Mouse (Mus musculus) limb, embryonic 11.5 days (tissue): ENCODE measurements at regions not wholly inside any gene's neighbourhood (a gene's known extent, or its start where the extent isn't known, plus 50 kb on each side); places are given as distances from the start of the nearest gene placed in this dataset.

ENCODE experiments used
- ATAC-seq: fragments of 200-750 bp; cut with Nextera tagmentation; 2 replicates; pipeline ENCODE4 v1.8.0; 2017; ENCODE audit warnings: low read depth; ENCODE audit not compliant: insufficient number of reproducible peaks, low FRiP score, low TSS enrichment
- DNase-seq: peaks from one replicate; pipeline ENCODE4 v3.0.0-alpha.2; 2015; ENCODE audit warnings: low spot score
- H3K27ac ChIP-seq: fragments of 300-500 bp; sonication (generic); replicated peaks from 2 replicates; pipeline ENCODE4 v1.5.1; 2014; ENCODE audit warnings: low read depth, mild to moderate bottlenecking, low read length
- H3K27me3 ChIP-seq: fragments of 300-500 bp; sonication (generic); 2 replicates; pipeline ENCODE4 v1.6.1; 2014; ENCODE audit warnings: mild to moderate bottlenecking, low read length, mixed read lengths; ENCODE audit not compliant: control insufficient read depth, insufficient read depth
- H3K36me3 ChIP-seq: fragments of 300-500 bp; sonication (generic); 2 replicates; pipeline ENCODE4 v1.6.1; 2014; ENCODE audit warnings: mild to moderate bottlenecking, low read length, moderate library complexity, mixed read lengths; ENCODE audit not compliant: control insufficient read depth, insufficient read depth
- H3K4me1 ChIP-seq: fragments of 300-500 bp; sonication (generic); 2 replicates; pipeline ENCODE4 v1.6.1; 2014; ENCODE audit warnings: low read length, mixed read lengths; ENCODE audit not compliant: control insufficient read depth, insufficient read depth
- H3K4me2 ChIP-seq: fragments of 300-500 bp; sonication (generic); 2 replicates; pipeline ENCODE4 v1.6.1; 2014; ENCODE audit warnings: low read depth, mild to moderate bottlenecking, moderate library complexity; ENCODE audit not compliant: severe bottlenecking
- H3K4me3 ChIP-seq: fragments of 300-500 bp; sonication (generic); 2 replicates; pipeline ENCODE4 v1.5.1; 2014; ENCODE audit warnings: low read depth, low read length
- H3K9ac ChIP-seq: fragments of 300-500 bp; sonication (generic); 2 replicates; pipeline ENCODE4 v1.6.1; 2014; ENCODE audit warnings: mild to moderate bottlenecking, low read length
- H3K9me3 ChIP-seq: fragments of 300-500 bp; sonication (generic); 2 replicates; pipeline ENCODE4 v1.6.1; 2016; ENCODE audit warnings: low read length; ENCODE audit not compliant: control insufficient read depth
- WGBS: fragments of 180-500 bp; shearing (Covaris S2); extraction: QIAGEN DNeasy Blood & Tissue Kit; methylation state at CpG from one replicate; pipeline ENCODE4 v1.1.7; 2014; 5-methylcytosine and 5-hydroxymethylcytosine counted together

- DNase-seq (no peak), ATAC-seq (no peak)
- no peaks in the 10 kb centered on the region for H3K4me1 ChIP-seq
- no peak overlapping the region for H3K4me2 ChIP-seq
- no peaks in the 10 kb centered on the region for H3K36me3 ChIP-seq
- H3K9ac ChIP-seq = no peak overlapping the region
- H3K27me3 ChIP-seq = no peaks in the 10 kb centered on the region
- 90% methylated on average over 14 of the region's 14 CpGs for WGBS
- no peaks in the 10 kb centered on the region for H3K9me3 ChIP-seq
- H3K4me3 ChIP-seq = no peak overlapping the region
- no peak overlapping the region for H3K27ac ChIP-seq
Observed at GRCm38 (mm10) chr1:64255554-64256295, 133.6 kb upstream of the Klf7 start.

- Histone ChIP-seq H3K4me2 (no peak overlapping the region), H3K27ac (no peak overlapping the region), H3K9me3 (no peaks in the 10 kb centered on the region), H3K4me1 (no peaks in the 10 kb centered on the region), H3K9ac (no peak overlapping the region), H3K4me3 (no peak overlapping the region), H3K27me3 (no peaks in the 10 kb centered on the region), H3K36me3 (no peaks in the 10 kb centered on the region)
- ATAC-seq (no peak), DNase-seq (no peak)
- WGBS = 85% methylated on average over 8 of the region's 8 CpGs
Observed at GRCm38 (mm10) chr1:64254673-64255072, 132.6 kb upstream of the Klf7 start.

DNA sequence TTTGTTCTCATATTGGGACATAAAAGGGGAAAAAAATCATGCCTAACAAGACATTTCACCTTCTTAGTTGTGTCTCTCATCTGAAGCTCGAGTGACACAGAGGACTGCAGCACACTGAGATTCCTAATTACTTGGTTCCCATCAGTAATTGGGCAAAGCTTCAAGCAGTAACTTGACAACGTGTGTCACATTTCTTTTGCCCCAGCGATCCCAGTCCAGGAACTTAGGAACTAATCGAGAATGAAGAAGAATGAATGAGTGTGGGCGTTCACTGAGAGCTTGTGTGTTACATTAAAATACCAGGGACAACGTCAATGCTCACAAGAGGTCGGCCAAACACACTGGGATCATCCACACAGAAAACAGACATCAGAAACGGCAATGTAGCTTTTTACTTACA, 131.9 kb upstream of the Klf7 start:
- no peaks in the 10 kb centered on the region for H3K36me3 ChIP-seq
- no peaks in the 10 kb centered on the region for H3K9me3 ChIP-seq
- no peak overlapping the region for H3K4me3 ChIP-seq
- no peak overlapping the region for H3K27ac ChIP-seq
- ATAC-seq = no peak
- H3K27me3 ChIP-seq = no peaks in the 10 kb centered on the region
- no peaks in the 10 kb centered on the region for H3K4me1 ChIP-seq
- DNase-seq = no peak
- no peak overlapping the region for H3K9ac ChIP-seq
- H3K4me2 ChIP-seq = no peak overlapping the region
- 70% methylated on average over 8 of the region's 8 CpGs for WGBS

DNA sequence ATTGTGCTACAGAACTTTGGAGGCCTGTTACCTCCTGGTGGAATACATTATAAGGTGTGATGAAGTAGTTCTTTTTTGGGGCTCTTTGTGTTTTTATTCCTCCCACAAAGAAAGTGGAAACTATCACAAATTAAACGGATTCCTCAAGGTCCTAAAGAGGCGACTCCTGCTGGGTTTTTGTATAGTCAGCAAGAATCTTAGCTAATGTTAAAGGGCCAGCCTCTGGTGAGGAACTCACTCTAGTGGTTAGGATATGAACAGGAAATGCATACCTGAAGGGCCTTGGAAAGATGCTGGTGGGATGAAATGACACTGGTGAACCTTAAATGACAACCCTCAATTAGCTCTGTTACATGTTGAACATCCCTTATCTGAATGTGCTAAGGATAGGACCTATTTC, 120.3 kb upstream of the Klf7 start:
- Histone ChIP-seq H3K27ac (no peak overlapping the region), H3K4me2 (no peak overlapping the region), H3K9ac (no peak overlapping the region), H3K27me3 (no peaks in the 10 kb centered on the region), H3K4me1 (no peaks in the 10 kb centered on the region), H3K4me3 (no peak overlapping the region), H3K9me3 (no peaks in the 10 kb centered on the region), H3K36me3 (no peaks in the 10 kb centered on the region)
- WGBS = 67% methylated on average over 2 of the region's 2 CpGs
- no peak for DNase-seq
- ATAC-seq = no peak

- WGBS = 88% methylated on average over 1 of the region's 1 CpGs
- no peaks in the 10 kb centered on the region for H3K4me1 ChIP-seq
- no peaks in the 10 kb centered on the region for H3K9me3 ChIP-seq
- H3K9ac ChIP-seq = no peak overlapping the region
- no peak overlapping the region for H3K27ac ChIP-seq
- no peaks in the 10 kb centered on the region for H3K27me3 ChIP-seq
- H3K4me3 ChIP-seq = no peak overlapping the region
- ATAC-seq (no peak), DNase-seq (no peak)
- no peak overlapping the region for H3K4me2 ChIP-seq
- H3K36me3 ChIP-seq = no peaks in the 10 kb centered on the region
Observed at GRCm38 (mm10) chr1:64229654-64230053, 107.6 kb upstream of the Klf7 start.

DNA sequence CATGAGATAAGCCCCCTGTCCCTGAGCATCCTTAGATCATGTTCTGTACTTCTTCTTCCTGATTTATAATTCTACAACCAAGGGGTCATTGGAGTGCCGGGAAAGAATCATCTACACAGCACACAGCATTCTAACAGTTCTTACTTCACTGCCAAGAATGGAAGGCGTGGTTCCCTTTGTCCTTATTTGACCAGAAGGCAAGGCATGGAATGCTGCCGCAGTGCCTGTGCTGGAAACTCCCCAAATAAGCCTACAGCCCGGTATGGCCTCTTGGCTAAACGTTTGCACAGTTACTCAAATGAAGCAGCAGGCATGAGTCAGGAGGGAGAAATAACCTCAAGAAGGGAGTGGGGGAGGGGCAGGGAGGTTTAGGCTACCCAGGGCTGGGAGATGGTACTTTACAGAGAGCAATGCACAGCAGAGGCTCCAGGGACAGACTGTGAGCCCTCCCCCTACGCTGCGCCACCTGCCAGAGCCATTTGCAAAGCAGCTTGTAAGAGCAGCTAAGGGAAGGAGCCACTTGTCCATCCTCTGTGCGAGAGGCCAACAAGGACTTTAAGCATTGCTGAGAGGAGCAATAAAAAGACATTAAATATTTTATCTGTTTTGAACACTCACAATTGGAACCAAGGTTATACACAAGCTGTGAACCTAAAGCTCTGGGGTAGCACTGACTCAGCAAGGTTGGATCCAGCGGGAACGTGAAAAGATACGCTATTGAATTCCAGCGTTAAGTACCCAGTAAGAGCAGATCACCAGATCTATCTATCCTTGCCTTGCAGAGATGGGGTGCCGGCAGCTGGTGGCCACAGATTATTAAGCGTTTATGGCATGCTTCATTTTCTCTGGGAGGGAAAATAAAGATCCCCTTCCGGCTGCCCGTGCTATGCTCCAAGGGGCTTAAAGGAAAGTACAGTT, 104.2 kb upstream of the Klf7 start:
- H3K9me3 ChIP-seq = no peaks in the 10 kb centered on the region
- H3K4me2 ChIP-seq = no peak overlapping the region
- H3K27ac ChIP-seq = no peak overlapping the region
- H3K27me3 ChIP-seq = no peaks in the 10 kb centered on the region
- WGBS = 43% methylated on average over 16 of the region's 16 CpGs
- DNase-seq = peak; percentile 33
- H3K4me3 ChIP-seq = no peak overlapping the region
- ATAC-seq = no peak
- no peaks in the 10 kb centered on the region for H3K4me1 ChIP-seq
- no peak overlapping the region for H3K9ac ChIP-seq
- H3K36me3 ChIP-seq = no peaks in the 10 kb centered on the region

GRCm38 (mm10) chr1:64223779-64224687, 102.0 kb upstream of the Klf7 start:
- H3K4me3 ChIP-seq = no peak overlapping the region
- no peak for ATAC-seq
- no peaks in the 10 kb centered on the region for H3K36me3 ChIP-seq
- no peaks in the 10 kb centered on the region for H3K4me1 ChIP-seq
- no peak overlapping the region for H3K9ac ChIP-seq
- H3K27ac ChIP-seq = no peak overlapping the region
- H3K4me2 ChIP-seq = no peak overlapping the region
- 88% methylated on average over 19 of the region's 19 CpGs for WGBS
- no peaks in the 10 kb centered on the region for H3K27me3 ChIP-seq
- no peaks in the 10 kb centered on the region for H3K9me3 ChIP-seq
- DNase-seq = no peak

DNA sequence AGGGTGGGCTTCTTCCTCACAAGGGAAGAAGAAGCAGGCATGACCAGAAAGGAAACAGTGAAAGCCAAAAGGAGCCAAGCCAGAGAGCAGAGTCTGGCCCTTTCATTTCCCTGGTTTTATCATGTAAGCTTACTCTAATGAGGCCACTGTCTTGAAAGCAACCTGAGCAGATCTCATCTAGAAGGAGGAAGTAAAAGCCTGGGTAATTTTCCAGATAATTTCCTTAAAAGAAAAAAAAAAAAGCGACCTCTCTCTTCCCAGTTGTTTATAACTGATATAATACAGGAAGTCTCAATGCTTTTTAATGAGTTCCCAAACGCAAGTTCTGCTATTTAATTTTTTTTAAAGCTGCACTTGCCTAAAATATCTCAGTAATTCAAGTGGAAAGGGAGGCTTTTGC, 100.4 kb upstream of the Klf7 start:
- H3K4me2 ChIP-seq = no peak overlapping the region
- no peaks in the 10 kb centered on the region for H3K9me3 ChIP-seq
- H3K27ac ChIP-seq = no peak overlapping the region
- WGBS = 73% methylated on average over 2 of the region's 2 CpGs
- no peak overlapping the region for H3K9ac ChIP-seq
- H3K36me3 ChIP-seq = no peaks in the 10 kb centered on the region
- DNase-seq = no peak
- ATAC-seq = no peak
- no peaks in the 10 kb centered on the region for H3K27me3 ChIP-seq
- H3K4me3 ChIP-seq = no peak overlapping the region
- no peaks in the 10 kb centered on the region for H3K4me1 ChIP-seq
